Mouse (Mus musculus): ENCODE results near the gene Adgrl1. TPM values are rescaled to one million over a fixed set of nuclear protein-coding genes. Genes with fewer than 3 reads are reported as not detected.

Adgrl1 gene
- polyA plus RNA-seq, 1 experiment from 2014 or later = 67.2 TPM

GRCm38 (mm10) chr8:83892061-83892460 lies 7.8 kb upstream of the Adgrl1 start:
- Histone ChIP-seq H3K27me3 (replicated peaks) (peaks cover 12% of the 10 kb centered on the region), H3K4me2 (no peak overlapping the region), H3K4me1 (peaks cover 3% of the 10 kb centered on the region), H3K9ac (no peak overlapping the region), H3K9me3 (no peaks in the 10 kb centered on the region), H3K4me3 (no peak overlapping the region), H3K27ac (no peak overlapping the region), H3K36me3 (replicated peaks) (no peaks in the 10 kb centered on the region)
- no peak for ATAC-seq (replicated peaks)
- WGBS = 65% methylated on average over 4 of the region's 4 CpGs

- Histone ChIP-seq H3K27ac (no peak overlapping the region), H3K4me1 (peaks cover 21% of the 10 kb centered on the region), H3K4me2 (no peak overlapping the region), H3K36me3 (replicated peaks) (no peaks in the 10 kb centered on the region), H3K9ac (no peak overlapping the region), H3K9me3 (no peaks in the 10 kb centered on the region), H3K4me3 (no peak overlapping the region), H3K27me3 (replicated peaks) (peaks cover 12% of the 10 kb centered on the region)
- WGBS = 2% methylated on average over 5 of the region's 5 CpGs
- no peak for ATAC-seq (replicated peaks)
These were observed 6.0 kb upstream of the Adgrl1 start for GRCm38 (mm10) chr8:83893915-83894314.

GRCm38 (mm10) chr8:83895894-83896293 lies 4.0 kb upstream of the Adgrl1 start:
- Histone ChIP-seq H3K27me3 (replicated peaks) (peaks cover 12% of the 10 kb centered on the region), H3K4me3 (no peak overlapping the region), H3K4me2 (no peak overlapping the region), H3K9ac (no peak overlapping the region), H3K27ac (no peak overlapping the region), H3K9me3 (no peaks in the 10 kb centered on the region), H3K36me3 (replicated peaks) (no peaks in the 10 kb centered on the region), H3K4me1 (peaks cover 21% of the 10 kb centered on the region)
- no peak for ATAC-seq (replicated peaks)
- WGBS = 3% methylated on average over 5 of the region's 5 CpGs

DNA sequence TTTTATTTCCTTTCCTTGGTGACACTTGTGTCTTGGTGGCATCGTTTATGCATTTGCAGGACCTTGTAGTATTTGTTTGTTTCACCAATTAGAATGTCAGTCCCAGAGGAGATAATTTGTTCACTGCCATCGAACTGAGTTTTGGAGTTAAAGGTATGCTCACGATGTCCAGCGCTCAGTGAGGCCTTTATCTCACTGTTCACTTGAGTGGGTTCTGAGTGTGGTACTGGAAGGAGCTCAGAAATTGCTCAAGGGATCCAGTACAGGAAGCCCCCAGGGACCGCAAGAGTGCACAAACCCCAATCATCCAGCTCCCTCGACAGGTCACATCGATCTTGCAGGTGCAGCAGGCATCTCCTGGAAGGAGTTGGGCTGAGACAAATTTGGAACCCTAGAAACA lies 3.4 kb upstream of the Adgrl1 start:
- Histone ChIP-seq H3K27me3 (replicated peaks) (peaks cover 12% of the 10 kb centered on the region), H3K36me3 (replicated peaks) (no peaks in the 10 kb centered on the region), H3K4me2 (no peak overlapping the region), H3K9ac (no peak overlapping the region), H3K4me1 (peaks cover 21% of the 10 kb centered on the region), H3K27ac (no peak overlapping the region), H3K9me3 (no peaks in the 10 kb centered on the region), H3K4me3 (no peak overlapping the region)
- WGBS = 86% methylated on average over 7 of the region's 7 CpGs
- no peak for ATAC-seq (replicated peaks)

- ATAC-seq (replicated peaks) = no peak
- peak overlapping the region; percentile 11; the same call in 1 of the 2 replicates for H3K9ac ChIP-seq
- H3K4me2 ChIP-seq = peak overlapping the region; percentile 75
- WGBS = 2% methylated on average over 26 of the region's 26 CpGs
- H3K27ac ChIP-seq = peak overlapping the region; percentile 2
- H3K9me3 ChIP-seq = no peaks in the 10 kb centered on the region
- peaks cover 12% of the 10 kb centered on the region for H3K27me3 ChIP-seq (replicated peaks)
- H3K4me1 ChIP-seq = peaks cover 26% of the 10 kb centered on the region
- H3K36me3 ChIP-seq (replicated peaks) = no peaks in the 10 kb centered on the region
- peak overlapping the region; percentile 23 for H3K4me3 ChIP-seq
These were observed 2.7 kb upstream of the Adgrl1 start for GRCm38 (mm10) chr8:83897211-83897610.

DNA sequence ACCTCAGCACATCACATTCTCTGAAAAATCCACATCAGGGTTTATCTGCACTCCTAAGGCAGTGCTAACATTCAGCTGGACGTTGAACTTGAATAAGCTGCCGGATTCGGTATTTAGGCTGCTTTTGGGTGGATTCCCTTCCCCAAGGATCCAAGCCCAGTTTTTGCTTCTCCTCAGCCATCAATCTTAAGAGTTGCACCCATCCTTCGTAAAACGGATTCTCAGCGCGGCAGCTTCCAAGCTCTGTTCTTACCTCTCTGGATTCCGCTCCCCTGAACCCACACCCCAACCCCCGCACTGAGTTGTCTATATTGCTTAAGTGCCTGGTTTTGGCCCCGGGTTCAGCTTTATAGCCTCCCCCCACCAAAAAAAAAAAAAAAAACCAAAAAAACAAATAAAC lies 1.4 kb upstream of the Adgrl1 start:
- Histone ChIP-seq H3K27ac (peak overlapping the region; percentile 99), H3K36me3 (replicated peaks) (no peaks in the 10 kb centered on the region), H3K9ac (peak overlapping the region; percentile 30; the same call in 1 of the 2 replicates), H3K4me2 (peak overlapping the region; percentile 75), H3K27me3 (replicated peaks) (peaks cover 12% of the 10 kb centered on the region), H3K4me3 (peak overlapping the region; percentile 88), H3K4me1 (peaks cover 39% of the 10 kb centered on the region), H3K9me3 (no peaks in the 10 kb centered on the region)
- 4% methylated on average over 10 of the region's 10 CpGs for WGBS
- ATAC-seq (replicated peaks) = no peak

DNA sequence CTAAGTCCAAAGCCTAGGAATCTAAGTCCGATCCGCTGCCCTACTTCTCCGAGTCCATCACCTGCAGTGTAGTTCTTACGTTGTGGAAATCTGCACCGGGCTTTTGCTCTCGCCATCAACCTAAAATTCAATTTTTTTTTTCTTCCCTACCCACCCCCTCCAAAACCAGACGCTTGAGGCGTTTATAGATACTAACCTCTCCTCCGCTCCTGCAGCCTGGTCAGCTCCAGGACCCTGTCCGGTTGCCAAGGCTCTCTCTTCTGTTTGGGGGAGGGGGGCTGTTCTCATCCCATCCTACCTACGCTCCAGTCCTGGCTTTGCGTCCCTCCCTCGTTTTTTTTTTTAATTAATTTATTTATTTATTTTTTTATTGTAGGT lies 931 bp upstream of the Adgrl1 start:
- peaks cover 44% of the 10 kb centered on the region for H3K4me1 ChIP-seq
- H3K9ac ChIP-seq = peak overlapping the region; percentile 97
- H3K9me3 ChIP-seq = no peaks in the 10 kb centered on the region
- WGBS = under 1% methylated on average over 13 of the region's 13 CpGs
- peak; percentile 21 for ATAC-seq (replicated peaks)
- peak overlapping the region; percentile 75 for H3K4me2 ChIP-seq
- no peaks in the 10 kb centered on the region for H3K36me3 ChIP-seq (replicated peaks)
- peaks cover 9% of the 10 kb centered on the region for H3K27me3 ChIP-seq (replicated peaks)
- peak overlapping the region; percentile 99 for H3K27ac ChIP-seq
- peak overlapping the region; percentile 88 for H3K4me3 ChIP-seq

GRCm38 (mm10) chr8:83900266-83900956 lies 506 bp downstream of the Adgrl1 start:
- ATAC-seq (replicated peaks) = peak; percentile 2
- Histone ChIP-seq H3K27ac (peak overlapping the region; percentile 99), H3K4me1 (peaks cover 57% of the 10 kb centered on the region), H3K27me3 (replicated peaks) (no peaks in the 10 kb centered on the region), H3K9ac (peak overlapping the region; percentile 97), H3K4me3 (peak overlapping the region; percentile 88), H3K4me2 (peak overlapping the region; percentile 75), H3K9me3 (no peaks in the 10 kb centered on the region), H3K36me3 (replicated peaks) (no peaks in the 10 kb centered on the region)
- WGBS = under 1% methylated on average over 64 of the region's 100 CpGs

DNA sequence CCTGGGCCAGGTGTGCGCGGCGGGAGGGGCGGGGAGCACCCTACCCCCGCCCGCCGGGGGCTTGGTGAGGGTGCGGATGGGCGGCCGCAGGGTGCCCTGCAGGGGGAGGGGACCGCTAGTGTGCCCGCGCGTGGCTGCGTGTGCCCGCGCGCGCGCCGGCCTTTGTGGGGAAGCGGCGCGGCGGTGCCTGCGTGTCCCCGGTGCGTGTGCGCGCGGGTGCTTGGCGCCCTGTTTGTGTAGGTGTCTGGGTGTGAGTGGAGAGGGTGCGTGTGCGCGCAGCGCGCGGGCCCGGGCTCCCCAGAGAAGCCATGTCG lies 1.0 kb downstream of the Adgrl1 start:
- Histone ChIP-seq H3K36me3 (replicated peaks) (no peaks in the 10 kb centered on the region), H3K4me3 (peak overlapping the region; percentile 88), H3K4me2 (peak overlapping the region; percentile 75), H3K9ac (peak overlapping the region; percentile 97), H3K9me3 (no peaks in the 10 kb centered on the region), H3K4me1 (peaks cover 60% of the 10 kb centered on the region), H3K27ac (peak overlapping the region; percentile 99), H3K27me3 (replicated peaks) (no peaks in the 10 kb centered on the region)
- WGBS = under 1% methylated on average over 33 of the region's 40 CpGs
- ATAC-seq (replicated peaks) = no peak

DNA sequence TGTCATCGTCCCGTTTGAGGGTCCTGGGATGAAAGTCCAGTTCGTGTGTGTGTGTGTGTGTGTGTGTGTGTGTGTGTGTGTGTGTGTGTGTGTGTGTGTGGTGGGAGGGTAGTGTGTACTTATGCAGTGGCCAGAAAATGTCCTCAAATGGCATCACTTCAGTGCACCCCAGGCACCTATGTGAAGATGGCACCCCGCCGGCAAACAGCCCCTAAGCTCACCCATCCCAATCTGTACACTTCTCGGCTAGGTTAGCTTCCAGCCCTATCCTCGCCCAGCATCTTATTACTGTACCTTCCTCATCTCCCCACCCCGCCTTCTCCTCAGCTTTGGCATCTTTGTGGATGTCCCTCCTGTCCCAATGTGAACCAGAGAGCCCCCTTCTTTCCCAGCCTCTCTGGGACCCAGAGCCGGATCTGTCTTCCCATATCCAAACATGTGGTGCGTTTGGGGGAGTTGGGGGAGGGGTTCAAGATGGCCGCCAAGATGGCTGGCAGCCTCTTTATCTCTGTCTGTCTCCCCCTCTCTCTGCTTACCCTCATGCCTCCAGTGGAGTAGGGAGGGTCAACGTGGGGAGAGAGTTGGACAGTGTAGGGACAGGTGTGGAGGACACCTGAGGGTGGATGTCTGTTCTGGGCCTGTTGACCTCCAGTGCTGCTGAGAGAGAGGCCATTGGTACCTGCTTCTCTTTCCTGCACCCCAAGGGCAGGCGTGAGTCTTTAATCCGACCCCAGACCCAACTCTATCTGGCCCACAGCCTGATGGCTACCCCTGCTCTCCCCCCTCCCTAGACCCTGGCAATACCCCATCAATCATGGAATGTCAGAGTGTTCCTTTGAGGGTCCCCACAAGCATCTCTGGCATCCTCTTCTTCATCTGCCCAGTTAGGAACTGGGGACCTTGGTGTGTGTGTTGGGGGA lies 1.9 kb downstream of the Adgrl1 start:
- no peak for ATAC-seq (replicated peaks)
- 9% methylated on average over 14 of the region's 14 CpGs for WGBS

DNA sequence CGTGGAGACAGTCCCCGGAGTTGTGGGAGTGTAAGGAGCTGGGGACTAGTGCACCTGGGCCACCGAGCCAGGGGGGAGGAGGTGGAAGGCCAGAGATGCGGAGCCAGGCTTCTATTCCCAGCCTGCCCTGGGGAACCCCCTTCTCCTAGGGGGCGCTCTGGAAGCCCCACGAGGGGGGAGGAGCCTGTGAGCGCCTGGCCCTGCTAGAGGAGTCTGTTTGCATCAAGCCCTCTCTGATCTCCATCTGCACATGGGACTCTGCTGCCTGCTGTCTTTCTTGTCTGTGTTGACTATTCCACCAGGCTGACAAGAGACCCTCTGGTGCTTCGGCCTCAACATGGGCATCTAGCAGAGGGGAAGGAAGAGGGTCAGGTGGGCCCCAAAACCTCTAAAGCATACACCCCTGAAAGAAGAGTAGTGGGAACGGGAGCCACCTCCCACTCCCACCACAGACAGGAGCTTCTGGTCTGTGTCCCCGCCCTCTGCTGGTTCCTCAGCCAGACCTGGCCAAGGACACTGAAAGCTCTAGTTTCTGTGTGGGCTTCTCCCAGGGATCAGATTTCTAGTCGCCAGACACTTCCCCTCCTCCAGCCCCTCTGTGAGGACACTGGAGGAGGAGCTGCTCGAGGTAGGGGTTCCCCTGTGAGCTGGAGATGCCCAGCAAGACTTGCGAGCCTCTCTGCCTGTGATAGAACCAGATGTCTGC lies 3.2 kb downstream of the Adgrl1 start:
- Histone ChIP-seq H3K4me2 (peak overlapping the region; percentile 75), H3K9ac (peak overlapping the region; percentile 8; the same call in 1 of the 2 replicates), H3K4me1 (peaks cover 58% of the 10 kb centered on the region), H3K4me3 (peak overlapping the region; percentile 88), H3K27ac (no peak overlapping the region), H3K27me3 (replicated peaks) (no peaks in the 10 kb centered on the region), H3K36me3 (replicated peaks) (no peaks in the 10 kb centered on the region), H3K9me3 (no peaks in the 10 kb centered on the region)
- no peak for ATAC-seq (replicated peaks)
- 11% methylated on average over 12 of the region's 13 CpGs for WGBS

More for the DNA sequence above, 1.9 kb downstream of the Adgrl1 start:
- H3K9ac ChIP-seq = peak overlapping the region; percentile 97
- peaks cover 59% of the 10 kb centered on the region for H3K4me1 ChIP-seq
- no peaks in the 10 kb centered on the region for H3K9me3 ChIP-seq
- no peaks in the 10 kb centered on the region for H3K27me3 ChIP-seq (replicated peaks)
- H3K36me3 ChIP-seq (replicated peaks) = no peaks in the 10 kb centered on the region
- peak overlapping the region; percentile 88 for H3K4me3 ChIP-seq
- H3K27ac ChIP-seq = peak overlapping the region; percentile 99
- peak overlapping the region; percentile 75 for H3K4me2 ChIP-seq

DNA sequence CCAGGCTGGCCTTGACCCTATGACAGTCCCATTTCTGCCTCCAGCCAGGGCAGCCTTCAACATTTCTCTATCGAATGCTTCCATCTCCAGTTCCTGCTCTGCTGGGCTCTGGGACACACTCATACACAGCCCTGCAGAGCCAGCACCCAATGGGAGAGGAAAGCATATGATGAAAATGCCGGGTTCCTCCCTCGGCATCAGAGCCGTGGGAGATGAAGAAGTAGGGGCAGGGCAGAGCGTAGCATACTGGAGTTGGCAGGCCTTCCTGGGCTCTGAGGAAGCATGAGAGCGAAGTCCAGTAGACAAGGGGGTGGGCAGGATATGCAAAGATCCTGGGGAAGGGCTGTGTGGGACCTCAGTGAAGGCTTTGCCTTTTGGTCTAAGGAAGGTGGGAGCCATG lies 8.7 kb downstream of the Adgrl1 start:
- Histone ChIP-seq H3K9me3 (no peaks in the 10 kb centered on the region), H3K9ac (no peak overlapping the region), H3K4me1 (peaks cover 53% of the 10 kb centered on the region), H3K27me3 (replicated peaks) (no peaks in the 10 kb centered on the region), H3K4me2 (no peak overlapping the region), H3K4me3 (no peak overlapping the region), H3K27ac (no peak overlapping the region), H3K36me3 (replicated peaks) (no peaks in the 10 kb centered on the region)
- no peak for ATAC-seq (replicated peaks)
- 86% methylated on average over 6 of the region's 6 CpGs for WGBS

Data from midbrain, embryonic 15.5 days (tissue).